Mouse (Mus musculus): ENCODE data around the gene Cep57l1. TPM values are rescaled to one million over a fixed set of nuclear protein-coding genes. Genes with fewer than 3 reads are reported as not detected.

Gene Cep57l1
- polyA plus RNA-seq, 1 experiment, result 42.6 TPM

GRCm38 (mm10) chr10:41711467-41711866 lies 98.2 kb downstream of the Cep57l1 start:
- Histone ChIP-seq H3K36me3 (ENCODE audit: control insufficient read depth, insufficient read depth, low read length, poor library complexity, severe bottlenecking) (no peaks in the 10 kb centered on the region), H3K4me3 (ENCODE audit: low read depth, low read length) (no peak overlapping the region), H3K9me3 (replicated peaks; ENCODE audit: control insufficient read depth, insufficient read depth, low read length, poor library complexity, severe bottlenecking) (no peaks in the 10 kb centered on the region), H3K9ac (ENCODE audit: low read depth, poor library complexity, severe bottlenecking) (no peak overlapping the region), H3K27ac (ENCODE audit: insufficient read depth, low read length) (no peak overlapping the region), H3K4me1 (ENCODE audit: control insufficient read depth, insufficient read depth, low read length) (no peaks in the 10 kb centered on the region), H3K27me3 (ENCODE audit: control insufficient read depth, insufficient read depth, low read length, poor library complexity, severe bottlenecking) (no peaks in the 10 kb centered on the region)
- TF ChIP-seq POLR2A (IDR thresholded peaks at IDR 0.05; ENCODE audit: insufficient read depth, low read length), result no peak
- TF ChIP-seq EP300 (IDR thresholded peaks at IDR 0.05; ENCODE audit: insufficient read depth, low read depth, low read length), result no peak
- no peak for TF ChIP-seq CTCF (IDR thresholded peaks at IDR 0.05; ENCODE audit: low read depth, low read length)

DNA sequence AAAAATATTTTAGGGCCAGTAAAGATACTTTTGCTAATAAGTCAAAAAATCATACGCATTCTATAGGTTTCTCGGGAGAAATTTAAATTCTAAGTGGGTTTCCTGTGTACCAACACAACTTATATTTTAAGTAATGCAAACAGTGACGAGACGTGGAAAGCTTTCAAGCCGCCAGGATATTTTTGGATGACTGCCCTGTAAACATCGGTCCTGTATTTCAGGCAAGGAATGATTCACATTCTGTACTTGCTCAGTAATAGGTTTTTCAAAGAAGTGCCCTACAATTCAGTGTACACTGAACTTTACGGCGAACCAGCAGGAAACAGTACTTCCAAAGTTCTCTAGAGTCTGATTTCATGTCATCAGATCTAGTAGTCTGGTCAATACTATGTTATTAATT lies 98.9 kb downstream of the Cep57l1 start:
- Histone ChIP-seq H3K27me3 (ENCODE audit: control insufficient read depth, insufficient read depth, low read length, poor library complexity, severe bottlenecking) (no peaks in the 10 kb centered on the region), H3K9me3 (replicated peaks; ENCODE audit: control insufficient read depth, insufficient read depth, low read length, poor library complexity, severe bottlenecking) (no peaks in the 10 kb centered on the region), H3K9ac (ENCODE audit: low read depth, poor library complexity, severe bottlenecking) (no peak overlapping the region), H3K36me3 (ENCODE audit: control insufficient read depth, insufficient read depth, low read length, poor library complexity, severe bottlenecking) (no peaks in the 10 kb centered on the region), H3K27ac (ENCODE audit: insufficient read depth, low read length) (no peak overlapping the region), H3K4me3 (ENCODE audit: low read depth, low read length) (no peak overlapping the region), H3K4me1 (ENCODE audit: control insufficient read depth, insufficient read depth, low read length) (no peaks in the 10 kb centered on the region)
- TF ChIP-seq POLR2A (IDR thresholded peaks at IDR 0.05; ENCODE audit: insufficient read depth, low read length) (no peak), CTCF (IDR thresholded peaks at IDR 0.05; ENCODE audit: low read depth, low read length) (no peak), EP300 (IDR thresholded peaks at IDR 0.05; ENCODE audit: insufficient read depth, low read depth, low read length) (no peak)

- Histone ChIP-seq H3K27me3 (ENCODE audit: control insufficient read depth, insufficient read depth, low read length, poor library complexity, severe bottlenecking) (no peaks in the 10 kb centered on the region), H3K4me3 (ENCODE audit: low read depth, low read length) (no peak overlapping the region), H3K4me1 (ENCODE audit: control insufficient read depth, insufficient read depth, low read length) (no peaks in the 10 kb centered on the region), H3K9ac (ENCODE audit: low read depth, poor library complexity, severe bottlenecking) (no peak overlapping the region), H3K9me3 (replicated peaks; ENCODE audit: control insufficient read depth, insufficient read depth, low read length, poor library complexity, severe bottlenecking) (no peaks in the 10 kb centered on the region), H3K36me3 (ENCODE audit: control insufficient read depth, insufficient read depth, low read length, poor library complexity, severe bottlenecking) (no peaks in the 10 kb centered on the region), H3K27ac (ENCODE audit: insufficient read depth, low read length) (no peak overlapping the region)
- TF ChIP-seq CTCF (IDR thresholded peaks at IDR 0.05; ENCODE audit: low read depth, low read length), result no peak
- no peak for TF ChIP-seq EP300 (IDR thresholded peaks at IDR 0.05; ENCODE audit: insufficient read depth, low read depth, low read length)
- no peak for TF ChIP-seq POLR2A (IDR thresholded peaks at IDR 0.05; ENCODE audit: insufficient read depth, low read length)
Observed at GRCm38 (mm10) chr10:41709341-41709740, 100.3 kb downstream of the Cep57l1 start.

GRCm38 (mm10) chr10:41699669-41700068 lies 110.0 kb downstream of the Cep57l1 start:
- Histone ChIP-seq H3K9me3 (replicated peaks; ENCODE audit: control insufficient read depth, insufficient read depth, low read length, poor library complexity, severe bottlenecking) (no peaks in the 10 kb centered on the region), H3K27me3 (ENCODE audit: control insufficient read depth, insufficient read depth, low read length, poor library complexity, severe bottlenecking) (no peaks in the 10 kb centered on the region), H3K4me3 (ENCODE audit: low read depth, low read length) (no peak overlapping the region), H3K4me1 (ENCODE audit: control insufficient read depth, insufficient read depth, low read length) (no peaks in the 10 kb centered on the region), H3K36me3 (ENCODE audit: control insufficient read depth, insufficient read depth, low read length, poor library complexity, severe bottlenecking) (no peaks in the 10 kb centered on the region), H3K27ac (ENCODE audit: insufficient read depth, low read length) (no peak overlapping the region), H3K9ac (ENCODE audit: low read depth, poor library complexity, severe bottlenecking) (no peak overlapping the region)
- no peak for TF ChIP-seq CTCF (IDR thresholded peaks at IDR 0.05; ENCODE audit: low read depth, low read length)
- TF ChIP-seq POLR2A (IDR thresholded peaks at IDR 0.05; ENCODE audit: insufficient read depth, low read length), result no peak
- TF ChIP-seq EP300 (IDR thresholded peaks at IDR 0.05; ENCODE audit: insufficient read depth, low read depth, low read length), result no peak

DNA sequence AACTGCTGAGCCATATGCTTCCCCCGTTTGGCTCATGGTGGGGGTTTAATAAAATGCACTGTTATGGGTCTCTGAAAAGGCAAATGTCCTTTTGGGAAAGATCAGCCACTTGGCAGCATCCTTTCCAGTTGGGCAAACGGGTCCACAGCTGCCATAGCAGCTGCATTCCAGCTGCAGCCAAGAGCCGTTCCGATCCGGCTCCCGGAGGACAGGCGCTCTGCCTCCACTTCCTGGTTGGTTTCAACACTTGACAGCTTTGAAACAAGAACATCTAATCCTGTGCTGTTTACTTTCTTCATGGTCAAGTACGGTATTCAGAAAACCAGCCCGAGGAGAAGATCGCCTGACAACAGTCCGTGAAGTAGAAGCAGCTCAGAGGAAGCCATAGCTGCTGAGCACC lies 112.6 kb downstream of the Cep57l1 start:
- Histone ChIP-seq H3K27ac (ENCODE audit: insufficient read depth, low read length) (no peak overlapping the region), H3K4me1 (ENCODE audit: control insufficient read depth, insufficient read depth, low read length) (no peaks in the 10 kb centered on the region), H3K9me3 (replicated peaks; ENCODE audit: control insufficient read depth, insufficient read depth, low read length, poor library complexity, severe bottlenecking) (no peaks in the 10 kb centered on the region), H3K4me3 (ENCODE audit: low read depth, low read length) (no peak overlapping the region), H3K27me3 (ENCODE audit: control insufficient read depth, insufficient read depth, low read length, poor library complexity, severe bottlenecking) (no peaks in the 10 kb centered on the region), H3K36me3 (ENCODE audit: control insufficient read depth, insufficient read depth, low read length, poor library complexity, severe bottlenecking) (no peaks in the 10 kb centered on the region), H3K9ac (ENCODE audit: low read depth, poor library complexity, severe bottlenecking) (no peak overlapping the region)
- TF ChIP-seq POLR2A (IDR thresholded peaks at IDR 0.05; ENCODE audit: insufficient read depth, low read length) (no peak), CTCF (IDR thresholded peaks at IDR 0.05; ENCODE audit: low read depth, low read length) (no peak), EP300 (IDR thresholded peaks at IDR 0.05; ENCODE audit: insufficient read depth, low read depth, low read length) (no peak)

GRCm38 (mm10) chr10:41690978-41691377 lies 118.7 kb downstream of the Cep57l1 start:
- H3K9me3 ChIP-seq (replicated peaks; ENCODE audit: control insufficient read depth, insufficient read depth, low read length, poor library complexity, severe bottlenecking), result no peaks in the 10 kb centered on the region
- no peaks in the 10 kb centered on the region for H3K36me3 ChIP-seq (ENCODE audit: control insufficient read depth, insufficient read depth, low read length, poor library complexity, severe bottlenecking)
- TF ChIP-seq POLR2A (IDR thresholded peaks at IDR 0.05; ENCODE audit: insufficient read depth, low read length) (no peak), EP300 (IDR thresholded peaks at IDR 0.05; ENCODE audit: insufficient read depth, low read depth, low read length) (no peak), CTCF (IDR thresholded peaks at IDR 0.05; ENCODE audit: low read depth, low read length) (no peak)
- no peaks in the 10 kb centered on the region for H3K27me3 ChIP-seq (ENCODE audit: control insufficient read depth, insufficient read depth, low read length, poor library complexity, severe bottlenecking)
- H3K27ac ChIP-seq (ENCODE audit: insufficient read depth, low read length), result no peak overlapping the region
- H3K4me1 ChIP-seq (ENCODE audit: control insufficient read depth, insufficient read depth, low read length), result no peaks in the 10 kb centered on the region
- no peak overlapping the region for H3K9ac ChIP-seq (ENCODE audit: low read depth, poor library complexity, severe bottlenecking)
- no peak overlapping the region for H3K4me3 ChIP-seq (ENCODE audit: low read depth, low read length)
